Mouse (Mus musculus): ENCODE measurements around the gene Olfr983.

DNA sequence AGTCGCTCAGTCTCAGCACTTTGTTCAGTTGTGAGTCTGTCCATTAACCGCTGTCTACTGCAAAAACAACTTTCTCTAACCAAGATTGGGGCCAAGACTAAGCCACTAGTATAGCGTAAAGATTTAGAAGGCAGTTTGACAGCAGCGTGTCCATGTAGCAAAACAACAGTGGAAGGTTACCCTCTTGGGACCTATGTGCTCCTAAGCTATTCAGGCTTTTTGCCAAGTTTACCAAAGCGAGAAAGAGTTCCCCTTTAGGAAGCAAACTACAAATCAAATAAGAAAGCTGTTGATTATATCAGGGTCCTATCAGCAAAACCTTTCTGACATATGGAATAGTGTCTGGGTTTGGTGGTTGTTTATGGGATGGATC lies 23.9 kb upstream of the Olfr983 start:
- TF ChIP-seq CTCF (IDR thresholded peaks at IDR 0.05; ENCODE audit: low read depth) (no peak), EP300 (IDR thresholded peaks at IDR 0.05; ENCODE audit: low read depth) (no peak)

All from heart, postnatal 0 days (tissue).